Mouse (Mus musculus) MN1 (cell line): ENCODE results near the gene Kcng4.

ENCODE experiments used
- DNase-seq: peaks from one replicate; pipeline ENCODE4 v3.0.0-alpha.2; 2016; ENCODE audit warnings: low spot score

Gene Kcng4

GRCm38 (mm10) chr8:119641058-119641457 is 5.6 kb upstream of the Kcng4 start:
- DNase-seq: no peak

GRCm38 (mm10) chr8:119639798-119640197 is 4.3 kb upstream of the Kcng4 start:
- DNase-seq: no peak

- DNase-seq: no peak
Observed at GRCm38 (mm10) chr8:119638261-119638660, 2.8 kb upstream of the Kcng4 start.

- DNase-seq: no peak
Observed at GRCm38 (mm10) chr8:119637381-119637780, 1.9 kb upstream of the Kcng4 start.

- DNase-seq: no peak
Observed at GRCm38 (mm10) chr8:119636766-119637165, 1.3 kb upstream of the Kcng4 start.

- no peak for DNase-seq
Observed at GRCm38 (mm10) chr8:119635958-119636357, 478 bp upstream of the Kcng4 start.

- DNase-seq: no peak
Observed at GRCm38 (mm10) chr8:119634616-119635336, 704 bp downstream of the Kcng4 start.

GRCm38 (mm10) chr8:119632909-119633308 is 2.6 kb downstream of the Kcng4 start:
- DNase-seq: no peak

- no peak for DNase-seq
Observed at GRCm38 (mm10) chr8:119632246-119632645, 3.2 kb downstream of the Kcng4 start.

GRCm38 (mm10) chr8:119630841-119631240 is 4.6 kb downstream of the Kcng4 start:
- peak; percentile 69 for DNase-seq

GRCm38 (mm10) chr8:119627613-119628359 is 7.7 kb downstream of the Kcng4 start:
- DNase-seq: no peak

- no peak for DNase-seq
Observed at GRCm38 (mm10) chr8:119627199-119627598, 8.3 kb downstream of the Kcng4 start.

GRCm38 (mm10) chr8:119625788-119626187 is 9.7 kb downstream of the Kcng4 start:
- no peak for DNase-seq

- no peak for DNase-seq
Observed at GRCm38 (mm10) chr8:119624916-119625315, 10.6 kb downstream of the Kcng4 start.

GRCm38 (mm10) chr8:119623744-119624143 is 11.7 kb downstream of the Kcng4 start:
- no peak for DNase-seq

GRCm38 (mm10) chr8:119623061-119623460 is 12.4 kb downstream of the Kcng4 start:
- no peak for DNase-seq

GRCm38 (mm10) chr8:119622555-119622954 is 12.9 kb downstream of the Kcng4 start:
- DNase-seq: no peak

- DNase-seq: no peak
Observed at GRCm38 (mm10) chr8:119620848-119621465, 14.5 kb downstream of the Kcng4 start.

- no peak for DNase-seq
Observed at GRCm38 (mm10) chr8:119620116-119620840, 15.2 kb downstream of the Kcng4 start.

- peak; percentile 48 for DNase-seq
Observed at GRCm38 (mm10) chr8:119618887-119619286, 16.6 kb downstream of the Kcng4 start.

GRCm38 (mm10) chr8:119617586-119617985 is 17.9 kb downstream of the Kcng4 start:
- DNase-seq: peak; percentile 34

GRCm38 (mm10) chr8:119616811-119617210 is 18.7 kb downstream of the Kcng4 start:
- DNase-seq: no peak
